Mouse (Mus musculus) intestine, embryonic 14.5 days (tissue): ENCODE measurements around the gene Zdhhc22. TPM values are rescaled to one million over a fixed set of nuclear protein-coding genes. Genes with fewer than 3 reads are reported as not detected.

Experiments
- ATAC-seq: fragments of 200-750 bp; cut with Nextera tagmentation; replicated peaks from 2 replicates; pipeline ENCODE4 v1.8.0; 2017; ENCODE audit warnings: low read depth, moderate number of reproducible peaks, moderate TSS enrichment, moderate library complexity; ENCODE audit not compliant: low FRiP score, low TSS enrichment
- DNase-seq: peaks from one replicate; pipeline ENCODE4 v3.0.0-alpha.2; 2018; ENCODE audit warnings: low spot score
- H3K27ac ChIP-seq: fragments of 300-500 bp; sonication (generic); 2 replicates; pipeline ENCODE4 v1.5.1; 2014; ENCODE audit warnings: low read depth, mild to moderate bottlenecking, control low read depth
- H3K27me3 ChIP-seq: fragments of 300-500 bp; sonication (generic); replicated peaks from 2 replicates; pipeline ENCODE4 v1.6.1; 2014; ENCODE audit warnings: low read length, control low read depth; ENCODE audit not compliant: control insufficient read depth, insufficient read depth
- H3K36me3 ChIP-seq: fragments of 300-500 bp; sonication (generic); 2 replicates; pipeline ENCODE4 v1.6.1; 2014; ENCODE audit warnings: low read length, control low read depth; ENCODE audit not compliant: control insufficient read depth, insufficient read depth
- H3K4me1 ChIP-seq: fragments of 300-500 bp; sonication (generic); replicated peaks from 2 replicates; pipeline ENCODE4 v1.6.1; 2014; ENCODE audit warnings: low read length, control low read depth, mixed read lengths; ENCODE audit not compliant: control insufficient read depth, insufficient read depth
- H3K4me2 ChIP-seq: fragments of 300-500 bp; sonication (generic); 2 replicates; pipeline ENCODE4 v1.6.1; 2014; ENCODE audit warnings: low read length
- H3K4me3 ChIP-seq: fragments of 300-500 bp; sonication (generic); 2 replicates; pipeline ENCODE4 v1.5.1; 2014; ENCODE audit warnings: low read depth, low read length, control low read depth, mixed read lengths
- H3K9ac ChIP-seq: fragments of 300-500 bp; sonication (generic); 2 replicates; pipeline ENCODE4 v1.6.1; 2014; ENCODE audit warnings: mild to moderate bottlenecking, low read length
- H3K9me3 ChIP-seq: fragments of 300-500 bp; sonication (generic); 2 replicates; pipeline ENCODE4 v1.6.1; 2016; ENCODE audit warnings: low read length, control low read depth; ENCODE audit not compliant: control insufficient read depth
- WGBS: fragments of 180-500 bp; shearing (Covaris S2); extraction: QIAGEN DNeasy Blood & Tissue Kit; methylation state at CpG from one replicate; pipeline ENCODE4 v1.1.7; 2014; 5-methylcytosine and 5-hydroxymethylcytosine counted together
- polyA plus RNA-seq: library from polyadenylated mRNA; unstranded; fragments of >200 nt; fragmentation: Nextera tagmentation; extraction: Ambion mirVana; gene quantifications from 2 replicates; pipeline ENCODE4 v1.2.1, GENCODE M21; 2014

The Zdhhc22 gene
- polyA plus RNA-seq, 1 experiment from 2014 or later = 0.15 TPM

DNA sequence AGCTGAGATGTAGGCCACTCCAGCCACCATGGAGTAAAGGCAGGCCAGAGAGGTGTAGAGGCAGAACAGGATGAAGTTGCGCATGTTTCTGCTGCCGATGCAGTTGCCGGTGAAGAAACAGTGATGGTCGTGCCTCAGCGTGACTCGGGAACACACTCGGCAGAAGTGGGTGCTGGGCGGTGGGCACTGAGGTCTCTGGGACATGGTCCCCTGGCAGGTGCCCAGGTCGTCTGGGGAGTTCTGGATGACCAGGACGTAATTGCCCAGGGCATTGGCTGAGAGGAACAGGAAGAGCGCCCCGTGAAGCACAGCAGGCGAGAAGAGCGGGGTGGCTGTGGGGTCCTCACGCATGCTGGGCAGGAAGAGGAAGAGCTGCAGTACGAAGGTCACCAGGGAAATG lies 2.0 kb downstream of the Zdhhc22 start:
- Histone ChIP-seq H3K27me3 (peaks cover 80% of the 10 kb centered on the region), H3K4me2 (no peak overlapping the region), H3K36me3 (no peaks in the 10 kb centered on the region), H3K27ac (no peak overlapping the region), H3K9ac (no peak overlapping the region), H3K9me3 (no peaks in the 10 kb centered on the region), H3K4me1 (no peaks in the 10 kb centered on the region), H3K4me3 (no peak overlapping the region)
- ATAC-seq (no peak), DNase-seq (no peak)
- 42% methylated on average over 16 of the region's 16 CpGs for WGBS

DNA sequence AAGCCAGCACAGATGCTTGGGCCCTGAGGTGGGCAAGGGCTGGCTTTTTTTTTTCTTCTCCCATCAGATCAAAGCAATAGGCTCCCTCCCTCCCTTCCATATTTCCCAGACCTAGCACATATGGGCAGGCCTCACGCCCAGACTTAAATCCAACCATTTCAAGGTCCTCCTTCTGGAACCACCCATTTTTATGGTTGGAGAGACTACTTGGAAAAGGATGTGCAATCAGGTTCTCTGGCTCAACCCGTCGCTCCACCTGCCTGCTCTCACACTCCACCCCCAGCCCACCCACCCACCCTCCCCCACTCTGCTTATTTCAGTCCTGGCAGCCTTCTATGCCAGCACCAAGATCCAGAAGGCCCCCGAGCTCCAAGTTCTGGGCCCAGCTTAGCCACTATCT lies 3.7 kb downstream of the Zdhhc22 start:
- H3K4me2 ChIP-seq = no peak overlapping the region
- 69% methylated on average over 4 of the region's 4 CpGs for WGBS
- DNase-seq = no peak
- H3K36me3 ChIP-seq = no peaks in the 10 kb centered on the region
- H3K4me1 ChIP-seq = no peaks in the 10 kb centered on the region
- no peak overlapping the region for H3K9ac ChIP-seq
- H3K4me3 ChIP-seq = no peak overlapping the region
- H3K27me3 ChIP-seq = peaks cover 83% of the 10 kb centered on the region
- no peaks in the 10 kb centered on the region for H3K9me3 ChIP-seq
- ATAC-seq = no peak
- no peak overlapping the region for H3K27ac ChIP-seq

DNA sequence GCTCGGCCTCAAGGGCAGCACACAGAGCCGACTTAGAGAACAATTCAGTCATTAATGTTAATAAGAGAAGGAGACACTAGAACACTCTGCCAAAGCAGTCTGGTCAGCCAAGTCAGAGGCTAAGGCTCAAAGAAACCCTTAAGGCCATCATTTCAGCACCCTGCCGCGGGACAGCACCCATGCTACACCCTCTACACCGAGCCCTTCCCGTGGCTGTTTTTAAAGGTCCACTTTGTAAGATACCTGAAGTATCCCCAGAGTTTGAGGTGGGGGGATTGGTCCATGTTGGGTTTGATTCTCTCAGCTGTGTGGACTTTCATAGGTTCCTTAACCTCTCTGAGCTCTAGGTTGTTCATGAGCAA lies 6.1 kb downstream of the Zdhhc22 start:
- peak; percentile 78 for DNase-seq
- ATAC-seq = no peak
- H3K4me2 ChIP-seq = no peak overlapping the region
- WGBS = 8% methylated on average over 6 of the region's 6 CpGs
- H3K36me3 ChIP-seq = no peaks in the 10 kb centered on the region
- peaks cover 63% of the 10 kb centered on the region for H3K27me3 ChIP-seq
- H3K4me1 ChIP-seq = no peaks in the 10 kb centered on the region
- H3K9ac ChIP-seq = no peak overlapping the region
- no peaks in the 10 kb centered on the region for H3K9me3 ChIP-seq
- no peak overlapping the region for H3K27ac ChIP-seq
- H3K4me3 ChIP-seq = no peak overlapping the region

DNA sequence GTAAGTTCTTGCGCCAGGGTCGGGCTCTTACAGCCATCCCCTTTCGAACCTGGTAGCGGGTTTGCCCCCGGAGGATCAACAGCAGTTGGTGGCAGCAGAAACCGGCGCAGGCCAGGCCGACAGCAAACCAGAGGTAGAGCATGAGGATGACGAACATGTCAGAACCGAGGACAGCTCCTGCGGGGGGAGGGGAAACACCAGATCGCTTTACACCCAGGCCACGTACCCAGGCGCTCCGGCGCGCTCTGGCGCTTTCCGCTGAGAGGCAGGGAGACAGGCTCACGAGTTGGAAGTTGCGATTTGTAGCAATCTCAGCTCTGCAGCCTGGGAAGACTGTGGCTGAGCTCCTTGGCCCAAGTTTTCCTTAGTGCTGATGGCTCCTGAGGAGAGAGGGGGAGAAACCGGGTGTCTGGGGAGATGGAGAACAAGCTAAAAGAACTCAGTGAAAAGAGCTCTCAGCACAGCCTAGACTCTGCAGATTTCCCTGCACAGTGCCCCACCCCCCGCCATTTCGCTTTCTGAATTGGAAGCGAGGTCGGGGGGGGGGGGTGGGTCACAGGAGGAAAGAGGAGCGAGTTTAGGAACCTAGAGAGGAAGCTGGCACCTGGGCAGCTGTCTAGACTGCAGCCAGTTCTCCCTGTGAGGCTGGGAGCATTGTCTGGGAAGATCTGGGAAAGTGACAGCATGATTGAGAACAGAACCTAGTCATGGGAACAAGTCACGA lies 6.6 kb downstream of the Zdhhc22 start:
- 3% methylated on average over 28 of the region's 28 CpGs for WGBS
- 0 out of 2 replicates have a peak, but pooled peaks have one; percentile 50 for ATAC-seq
- Histone ChIP-seq H3K27ac (no peak overlapping the region), H3K4me1 (no peaks in the 10 kb centered on the region), H3K4me2 (no peak overlapping the region), H3K36me3 (no peaks in the 10 kb centered on the region), H3K4me3 (no peak overlapping the region), H3K27me3 (peaks cover 58% of the 10 kb centered on the region), H3K9ac (no peak overlapping the region), H3K9me3 (no peaks in the 10 kb centered on the region)
- peak; percentile 92 for DNase-seq

DNA sequence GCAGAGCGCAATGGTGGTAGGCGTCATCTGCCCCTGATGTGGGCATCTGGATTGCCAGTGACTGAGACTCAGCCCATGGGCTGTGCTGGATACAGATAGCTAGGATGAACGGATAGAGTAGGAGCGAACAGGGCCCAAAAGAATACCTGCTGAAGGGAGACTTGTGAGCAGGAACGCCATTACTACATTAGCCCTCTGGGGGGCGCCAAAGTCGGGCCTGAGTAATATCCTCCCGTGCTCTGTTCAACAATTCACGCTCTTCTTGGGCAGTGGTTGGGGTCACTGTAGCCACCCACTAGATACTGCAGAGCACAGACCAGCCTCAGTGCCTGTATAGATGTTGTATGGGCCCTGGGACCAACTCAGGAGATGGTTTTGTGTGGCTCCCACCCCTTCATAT lies 9.1 kb downstream of the Zdhhc22 start:
- ATAC-seq = no peak
- 26% methylated on average over 9 of the region's 9 CpGs for WGBS
- no peak overlapping the region for H3K9ac ChIP-seq

DNA sequence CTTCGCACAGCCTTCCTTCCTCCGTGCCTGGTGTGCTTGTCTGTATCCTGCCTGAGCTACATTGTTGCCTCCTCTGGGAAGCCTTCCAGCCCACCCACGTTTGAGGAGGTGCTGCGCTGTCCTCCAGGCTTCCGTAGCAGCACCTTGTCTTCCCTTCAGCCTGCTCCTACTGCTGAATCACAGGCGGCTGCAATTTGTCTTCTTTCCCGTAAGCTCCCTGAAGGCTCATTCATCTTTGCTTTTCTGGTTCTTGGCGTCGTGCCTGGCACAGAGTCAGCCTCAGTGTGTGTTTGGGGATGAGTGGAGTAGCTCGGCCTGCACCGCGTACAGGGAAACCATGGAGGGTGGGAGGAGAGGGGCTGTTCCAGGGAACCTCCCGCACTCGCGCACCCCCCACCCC lies 12.4 kb downstream of the Zdhhc22 start:
- Histone ChIP-seq H3K9ac (no peak overlapping the region), H3K4me3 (no peak overlapping the region), H3K27me3 (peaks cover 12% of the 10 kb centered on the region), H3K4me1 (peaks cover 21% of the 10 kb centered on the region), H3K36me3 (no peaks in the 10 kb centered on the region), H3K9me3 (no peaks in the 10 kb centered on the region), H3K4me2 (0 out of 2 replicates have a peak overlapping the region, but pooled peaks have one; percentile 3), H3K27ac (no peak overlapping the region)
- 7% methylated on average over 15 of the region's 15 CpGs for WGBS
- DNase-seq = no peak
- 0 out of 2 replicates have a peak, but pooled peaks have one; percentile 24 for ATAC-seq

More for the DNA sequence above, 9.1 kb downstream of the Zdhhc22 start:
- Histone ChIP-seq H3K4me1 (no peaks in the 10 kb centered on the region), H3K27me3 (peaks cover 42% of the 10 kb centered on the region), H3K9me3 (no peaks in the 10 kb centered on the region), H3K27ac (no peak overlapping the region), H3K36me3 (no peaks in the 10 kb centered on the region), H3K4me2 (no peak overlapping the region), H3K4me3 (no peak overlapping the region)
- no peak for DNase-seq

DNA sequence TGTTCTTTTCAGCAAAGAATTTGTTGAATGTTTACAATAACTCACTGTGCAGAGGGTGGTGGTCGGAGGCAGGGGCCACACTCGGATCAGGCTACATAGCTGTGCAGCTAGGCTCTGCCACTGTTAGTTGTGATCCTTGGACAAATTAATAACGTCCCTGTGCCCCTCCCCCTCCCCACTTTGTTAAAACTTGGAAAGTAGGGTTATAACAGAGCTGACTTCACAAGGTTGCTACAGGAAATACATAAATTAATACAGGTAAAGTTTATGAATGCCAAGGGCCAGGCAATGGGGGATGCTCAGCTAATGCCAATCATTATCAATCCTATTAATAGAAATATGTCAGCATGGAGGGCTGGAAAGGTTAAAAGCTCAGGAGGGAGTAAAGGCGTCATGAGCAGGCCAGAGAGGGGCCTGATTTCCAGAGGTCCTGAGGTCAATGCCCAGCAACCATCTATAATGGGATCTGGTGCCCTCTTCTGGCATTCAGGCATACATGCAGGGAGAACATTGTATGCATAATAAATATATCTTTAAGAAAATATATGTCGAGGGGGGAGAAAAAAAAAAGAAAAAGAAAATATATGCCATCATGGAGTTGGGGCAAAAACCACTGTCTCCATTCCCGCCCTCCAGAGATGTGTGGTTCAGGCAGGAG lies 13.6 kb downstream of the Zdhhc22 start:
- Histone ChIP-seq H3K4me1 (peaks cover 21% of the 10 kb centered on the region), H3K4me3 (no peak overlapping the region), H3K27me3 (peaks cover 4% of the 10 kb centered on the region; the same call in 1 of the 2 replicates), H3K27ac (no peak overlapping the region), H3K4me2 (no peak overlapping the region), H3K36me3 (no peaks in the 10 kb centered on the region), H3K9ac (no peak overlapping the region), H3K9me3 (no peaks in the 10 kb centered on the region)
- 46% methylated on average over 6 of the region's 6 CpGs for WGBS
- no peak for DNase-seq
- no peak for ATAC-seq

DNA sequence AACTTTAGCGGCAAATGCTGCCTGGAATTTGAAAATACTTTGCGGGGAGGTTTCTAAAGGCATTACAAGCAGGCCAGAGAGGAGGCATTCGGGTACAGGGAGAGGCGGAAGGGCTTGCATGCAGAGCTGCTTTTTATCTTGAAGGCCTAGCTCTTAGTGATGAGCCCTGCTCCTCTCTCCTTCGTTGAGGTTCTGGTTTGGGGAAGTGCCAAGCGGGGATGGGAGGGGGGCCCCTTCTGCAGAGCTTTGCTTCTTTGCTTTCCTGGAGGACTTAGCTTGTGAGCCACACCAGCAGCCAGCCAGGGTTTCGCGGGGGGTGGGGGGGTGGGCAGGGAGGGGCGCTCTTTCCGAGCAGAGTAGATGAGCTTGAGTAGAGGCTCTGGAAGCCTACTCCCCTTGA lies 14.5 kb downstream of the Zdhhc22 start:
- Histone ChIP-seq H3K27me3 (peaks cover 4% of the 10 kb centered on the region; the same call in 1 of the 2 replicates), H3K9ac (no peak overlapping the region), H3K4me2 (no peak overlapping the region), H3K9me3 (no peaks in the 10 kb centered on the region), H3K4me1 (peaks cover 21% of the 10 kb centered on the region), H3K36me3 (no peaks in the 10 kb centered on the region), H3K27ac (no peak overlapping the region), H3K4me3 (no peak overlapping the region)
- ATAC-seq (no peak), DNase-seq (no peak)
- WGBS = 64% methylated on average over 10 of the region's 10 CpGs
